Mouse (Mus musculus): ENCODE data around the gene Ppp4r2. TPM values are rescaled to one million over a fixed set of nuclear protein-coding genes. Genes with fewer than 3 reads are reported as not detected.

Ppp4r2 gene
- total RNA-seq (2021), result 10 to 100 TPM; 46.0 to 46.7 TPM
- 9.7 and 11.9 TPM in 2 replicates for polyA plus RNA-seq (2012; rRNA removed)
- long read RNA-seq, full-length matches to known transcripts, result 35 of 36 reads
- long read RNA-seq, partial matches to known transcripts, result 0 of 36 reads
- long read RNA-seq, other reads (novel, unspliced or antisense), result 1 of 36 reads

DNA sequence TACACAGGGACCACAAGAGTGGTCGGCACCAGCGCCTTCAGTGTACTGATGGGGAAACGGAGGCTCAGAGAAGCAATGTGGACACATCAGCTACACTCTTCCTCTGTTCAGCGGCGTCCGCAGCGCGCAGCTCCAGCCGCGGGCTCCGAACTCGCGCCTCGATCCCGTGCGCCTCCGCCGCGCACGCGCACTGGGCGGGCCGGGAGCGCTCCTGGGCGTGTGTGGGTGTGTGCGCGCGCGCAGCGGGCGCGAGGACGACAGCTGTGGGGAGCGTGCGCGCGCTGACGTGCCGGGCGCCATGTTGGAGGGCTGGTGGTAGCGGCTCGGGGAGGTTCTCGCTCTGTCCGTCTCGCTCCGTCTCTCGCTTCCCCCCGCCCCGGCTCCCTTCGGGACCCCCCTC lies at the start of gene Ppp4r2:
Gene Ppp4r2 (plus strand): TSS at position 268 of the 400 bp plus-strand sequence.
- Histone ChIP-seq H3K27me3 (ENCODE audit: control insufficient read depth, insufficient read depth, low read length) (no peaks in the 10 kb centered on the region), H3K4me1 (ENCODE audit: control insufficient read depth, insufficient read depth, low read length) (peaks cover 2% of the 10 kb centered on the region), H3K79me2 (replicated peaks; ENCODE audit: control insufficient read depth, insufficient read depth, low read length) (peaks cover 4% of the 10 kb centered on the region), H3K4me3 (peak within 1 kb of the TSS; percentile 83), H3K27ac (peak within 1 kb of the TSS; percentile 79), H3K9ac (ENCODE audit: low read depth, low read length) (peak within 1 kb of the TSS; percentile 91), H3K36me3 (ENCODE audit: control insufficient read depth, insufficient read depth, low read length) (peaks cover 28% of the 10 kb centered on the region)
- TF ChIP-seq POLR2A (IDR thresholded peaks at IDR 0.05; ENCODE audit: insufficient read depth, low read depth, low read length) (no peak), CTCF (IDR thresholded peaks at IDR 0.05) (no peak), EP300 (IDR thresholded peaks at IDR 0.05; ENCODE audit: insufficient read depth, low read depth, low read length) (no peak)
- peak; percentile 93 to 95 for DNase-seq
- intact Hi-C loops (cut with DNase I), result loop anchor here (5.0 kb wide), 1 partner anchor 156 kb away; no protein-coding TSS in a partner anchor
- WGBS, result under 1% methylated on average over 42 of the region's 50 CpGs

DNA sequence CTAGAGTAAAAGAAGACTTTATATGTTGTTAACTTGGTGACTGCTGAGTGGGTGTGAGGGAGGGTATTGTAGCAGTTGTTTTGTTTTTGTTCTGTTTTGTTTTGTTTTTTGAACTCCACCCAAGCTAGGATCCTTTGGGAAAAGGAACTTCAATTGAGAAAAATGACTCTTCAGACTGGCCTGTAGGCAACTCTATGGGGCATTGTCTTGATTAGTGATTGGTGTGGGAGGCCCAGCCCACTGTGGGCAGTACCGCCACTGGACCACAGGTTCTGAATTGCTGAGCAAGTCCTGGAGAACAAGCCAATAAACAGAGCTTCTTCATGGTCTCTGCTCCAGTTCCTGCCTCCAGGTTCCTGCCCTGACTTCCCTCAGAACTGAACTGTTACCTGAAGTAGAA lies 45.7 kb upstream of the Ppp4r2 start:
- no peaks in the 10 kb centered on the region for H3K36me3 ChIP-seq (ENCODE audit: control insufficient read depth, insufficient read depth, low read length)
- no peaks in the 10 kb centered on the region for H3K27me3 ChIP-seq (ENCODE audit: control insufficient read depth, insufficient read depth, low read length)
- intact Hi-C loops (cut with DNase I), result no loop called here
- WGBS, result 59% methylated on average over 1 of the region's 1 CpGs
- no peak overlapping the region for H3K9ac ChIP-seq (ENCODE audit: low read depth, low read length)
- no peak for DNase-seq
- no peaks in the 10 kb centered on the region for H3K79me2 ChIP-seq (replicated peaks; ENCODE audit: control insufficient read depth, insufficient read depth, low read length)
- H3K4me3 ChIP-seq, result no peak overlapping the region
- no peak overlapping the region for H3K27ac ChIP-seq
- TF ChIP-seq EP300 (IDR thresholded peaks at IDR 0.05; ENCODE audit: insufficient read depth, low read depth, low read length), result no peak
- no peak for TF ChIP-seq CTCF (IDR thresholded peaks at IDR 0.05)
- TF ChIP-seq POLR2A (IDR thresholded peaks at IDR 0.05; ENCODE audit: insufficient read depth, low read depth, low read length), result no peak
- no peaks in the 10 kb centered on the region for H3K4me1 ChIP-seq (ENCODE audit: control insufficient read depth, insufficient read depth, low read length)

DNA sequence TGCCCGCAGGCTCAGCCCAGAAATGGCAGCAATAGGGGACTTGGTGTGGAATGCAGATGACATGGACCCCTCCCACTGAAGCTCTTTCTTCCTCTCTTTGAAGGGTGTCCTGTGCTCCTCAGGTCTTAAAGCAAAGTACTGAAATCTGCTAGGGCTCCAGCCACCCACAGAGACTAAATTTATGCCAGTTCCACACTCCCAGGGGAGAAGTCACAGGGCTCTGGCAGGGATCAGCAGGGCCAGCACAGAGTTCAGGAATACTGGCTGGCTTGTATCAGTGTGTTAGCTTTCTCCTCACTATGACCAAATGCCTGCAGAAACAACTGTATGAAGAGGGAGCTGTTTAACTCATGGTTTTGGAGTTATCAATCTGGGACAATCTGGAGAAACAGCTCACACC lies 44.3 kb upstream of the Ppp4r2 start:
- Histone ChIP-seq H3K27ac (no peak overlapping the region), H3K36me3 (ENCODE audit: control insufficient read depth, insufficient read depth, low read length) (no peaks in the 10 kb centered on the region), H3K4me3 (no peak overlapping the region), H3K27me3 (ENCODE audit: control insufficient read depth, insufficient read depth, low read length) (no peaks in the 10 kb centered on the region), H3K79me2 (replicated peaks; ENCODE audit: control insufficient read depth, insufficient read depth, low read length) (no peaks in the 10 kb centered on the region), H3K4me1 (ENCODE audit: control insufficient read depth, insufficient read depth, low read length) (no peaks in the 10 kb centered on the region), H3K9ac (ENCODE audit: low read depth, low read length) (no peak overlapping the region)
- DNase-seq, result no peak
- TF ChIP-seq EP300 (IDR thresholded peaks at IDR 0.05; ENCODE audit: insufficient read depth, low read depth, low read length) (no peak), POLR2A (IDR thresholded peaks at IDR 0.05; ENCODE audit: insufficient read depth, low read depth, low read length) (no peak), CTCF (IDR thresholded peaks at IDR 0.05) (no peak)
- intact Hi-C loops (cut with DNase I), result no loop called here
- WGBS, result 86% methylated on average over 1 of the region's 1 CpGs

DNA sequence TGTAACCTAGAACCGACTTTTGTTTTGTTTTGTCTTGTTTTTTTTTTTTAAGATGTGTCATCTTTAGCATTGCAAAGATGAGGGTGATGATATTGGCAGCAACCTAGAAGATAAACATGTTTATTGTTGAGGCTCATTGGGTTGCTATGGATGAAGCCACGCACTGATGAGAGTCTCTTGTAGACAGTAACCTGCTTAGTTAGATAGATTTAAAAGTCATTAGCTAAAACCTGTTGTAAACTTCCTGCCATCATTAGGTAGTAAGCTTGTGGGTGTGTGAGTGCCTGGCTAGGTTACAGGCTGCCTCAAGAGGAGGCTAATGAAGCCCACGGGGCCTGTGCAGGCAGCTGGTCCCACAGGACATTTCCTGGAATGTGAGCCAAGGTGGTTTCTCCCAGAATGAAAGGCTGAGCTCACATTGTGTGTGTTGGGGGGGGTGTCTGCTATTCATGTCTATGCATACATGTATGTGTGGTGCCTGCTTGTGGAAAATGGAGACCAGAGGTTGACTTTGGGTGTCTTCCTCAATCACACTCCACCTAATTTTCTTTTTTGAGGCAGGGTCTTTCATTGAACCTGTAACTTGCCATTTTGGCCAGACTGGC lies 41.3 kb upstream of the Ppp4r2 start:
- TF ChIP-seq CTCF (IDR thresholded peaks at IDR 0.05) (no peak), POLR2A (IDR thresholded peaks at IDR 0.05; ENCODE audit: insufficient read depth, low read depth, low read length) (no peak), EP300 (IDR thresholded peaks at IDR 0.05; ENCODE audit: insufficient read depth, low read depth, low read length) (no peak)
- 56% methylated on average over 3 of the region's 3 CpGs for WGBS

DNA sequence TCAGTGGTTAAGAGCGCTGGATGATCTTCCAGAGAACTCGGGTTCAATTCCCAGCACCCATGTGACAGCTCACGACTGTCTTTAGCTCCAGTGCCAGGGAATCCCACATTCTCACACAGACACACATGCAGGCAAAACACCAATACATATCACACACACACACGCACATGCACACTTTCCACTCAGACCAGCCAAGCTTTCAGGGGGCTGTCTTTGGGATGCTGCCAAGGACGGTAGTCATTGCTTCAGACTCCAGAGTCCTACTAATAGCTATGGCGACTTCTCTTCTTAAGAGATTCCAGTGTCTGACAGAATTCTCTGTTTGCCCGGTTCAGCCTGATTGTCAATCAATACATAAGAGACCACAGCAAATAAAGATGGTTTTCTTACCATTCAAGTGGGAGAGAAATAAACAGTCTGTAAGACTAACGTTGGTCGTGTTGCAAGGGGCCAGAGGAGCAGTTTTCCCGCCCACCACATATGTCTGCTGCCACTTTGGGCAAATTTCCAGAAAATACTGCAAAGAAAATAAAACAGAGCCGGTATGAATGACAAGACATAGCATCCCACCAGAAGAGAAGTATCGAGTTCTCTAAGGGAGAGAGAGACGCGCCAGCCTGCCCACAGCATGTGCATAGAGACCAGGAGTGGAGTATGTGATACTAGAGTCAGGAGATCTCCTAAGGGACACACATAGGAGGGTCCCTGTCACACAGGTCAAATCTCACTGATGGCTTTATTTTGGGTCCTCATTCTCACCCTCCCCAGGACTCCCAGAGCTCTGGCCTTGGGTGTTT lies 40.3 kb upstream of the Ppp4r2 start:
- Histone ChIP-seq H3K4me3 (no peak overlapping the region), H3K27ac (no peak overlapping the region), H3K9ac (ENCODE audit: low read depth, low read length) (no peak overlapping the region), H3K27me3 (ENCODE audit: control insufficient read depth, insufficient read depth, low read length) (no peaks in the 10 kb centered on the region), H3K4me1 (ENCODE audit: control insufficient read depth, insufficient read depth, low read length) (no peaks in the 10 kb centered on the region), H3K79me2 (replicated peaks; ENCODE audit: control insufficient read depth, insufficient read depth, low read length) (no peaks in the 10 kb centered on the region), H3K36me3 (ENCODE audit: control insufficient read depth, insufficient read depth, low read length) (no peaks in the 10 kb centered on the region)
- 70% methylated on average over 14 of the region's 14 CpGs for WGBS
- TF ChIP-seq CTCF (IDR thresholded peaks at IDR 0.05) (no peak), EP300 (IDR thresholded peaks at IDR 0.05; ENCODE audit: insufficient read depth, low read depth, low read length) (no peak), POLR2A (IDR thresholded peaks at IDR 0.05; ENCODE audit: insufficient read depth, low read depth, low read length) (no peak)
- intact Hi-C loops (cut with DNase I), result no loop called here
- no peak for DNase-seq

More for the DNA sequence above, 41.3 kb upstream of the Ppp4r2 start:
- H3K4me1 ChIP-seq (ENCODE audit: control insufficient read depth, insufficient read depth, low read length), result no peaks in the 10 kb centered on the region
- no peaks in the 10 kb centered on the region for H3K36me3 ChIP-seq (ENCODE audit: control insufficient read depth, insufficient read depth, low read length)
- H3K9ac ChIP-seq (ENCODE audit: low read depth, low read length), result no peak overlapping the region
- no peaks in the 10 kb centered on the region for H3K79me2 ChIP-seq (replicated peaks; ENCODE audit: control insufficient read depth, insufficient read depth, low read length)
- intact Hi-C loops (cut with DNase I), result no loop called here
- DNase-seq, result no peak
- no peaks in the 10 kb centered on the region for H3K27me3 ChIP-seq (ENCODE audit: control insufficient read depth, insufficient read depth, low read length)
- H3K4me3 ChIP-seq, result no peak overlapping the region
- H3K27ac ChIP-seq, result no peak overlapping the region

DNA sequence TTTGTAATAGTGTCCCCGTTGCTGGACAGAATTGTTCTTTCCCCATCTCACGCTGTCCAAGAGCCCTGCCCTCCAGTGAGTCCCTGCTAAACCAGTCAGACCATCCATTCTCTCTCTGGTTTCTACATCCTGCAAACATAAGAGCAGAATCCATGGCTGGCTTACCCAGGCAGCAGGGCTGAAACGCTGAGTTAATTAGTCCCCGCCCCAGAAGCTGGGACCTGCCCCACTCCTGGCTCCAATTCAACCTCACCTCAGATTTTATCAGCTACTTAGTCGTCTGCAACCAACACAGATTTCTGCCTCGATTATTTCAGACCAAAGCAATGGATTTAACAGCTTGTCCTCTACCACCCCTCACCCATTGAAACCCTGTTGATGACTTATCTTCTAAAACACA lies 37.6 kb upstream of the Ppp4r2 start:
- H3K27me3 ChIP-seq (ENCODE audit: control insufficient read depth, insufficient read depth, low read length), result no peaks in the 10 kb centered on the region
- intact Hi-C loops (cut with DNase I), result no loop called here
- H3K36me3 ChIP-seq (ENCODE audit: control insufficient read depth, insufficient read depth, low read length), result no peaks in the 10 kb centered on the region
- H3K27ac ChIP-seq, result no peak overlapping the region
- H3K79me2 ChIP-seq (replicated peaks; ENCODE audit: control insufficient read depth, insufficient read depth, low read length), result no peaks in the 10 kb centered on the region
- TF ChIP-seq CTCF (IDR thresholded peaks at IDR 0.05) (no peak), POLR2A (IDR thresholded peaks at IDR 0.05; ENCODE audit: insufficient read depth, low read depth, low read length) (no peak), EP300 (IDR thresholded peaks at IDR 0.05; ENCODE audit: insufficient read depth, low read depth, low read length) (no peak)
- no peak for DNase-seq
- WGBS, result 47% methylated on average over 6 of the region's 6 CpGs
- no peak overlapping the region for H3K4me3 ChIP-seq
- H3K4me1 ChIP-seq (ENCODE audit: control insufficient read depth, insufficient read depth, low read length), result peaks cover 3% of the 10 kb centered on the region
- no peak overlapping the region for H3K9ac ChIP-seq (ENCODE audit: low read depth, low read length)
